In the genomic region with DNA sequence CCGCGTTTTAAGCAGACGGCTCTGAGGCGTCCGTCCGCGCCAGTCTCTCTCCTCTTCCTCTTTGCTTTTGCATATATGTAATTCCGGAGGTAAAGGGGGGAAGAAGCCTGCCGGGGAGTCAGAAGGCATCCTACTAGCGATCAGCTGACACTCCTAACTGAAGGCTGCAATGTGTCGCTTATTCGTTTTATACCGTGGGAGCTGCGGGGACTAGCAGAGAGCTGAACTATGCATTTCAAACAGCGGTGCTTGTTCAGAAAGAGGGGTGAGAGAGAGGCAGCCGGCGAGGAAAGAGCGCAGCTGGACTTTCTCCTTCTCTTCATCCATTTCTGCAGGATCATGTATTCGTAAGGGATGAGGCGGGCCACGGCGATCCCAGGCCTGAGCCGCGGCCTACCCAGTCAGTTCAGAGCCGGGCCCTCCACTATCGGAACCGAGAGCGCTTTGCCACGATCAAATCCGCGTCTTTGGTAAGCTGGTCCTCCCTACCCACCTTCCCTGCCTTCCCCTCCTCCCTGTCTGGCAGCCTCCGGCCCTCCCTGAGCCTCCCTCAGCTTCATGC, we compare ENCODE assay signal across 8 mouse cellular contexts. TPM values are rescaled to one million over a fixed set of nuclear protein-coding genes. Genes with fewer than 3 reads are reported as not detected.
DNase-seq lines count a peak whose midpoint lies in the region; ATAC-seq and TF ChIP-seq lines count a peak whose summit lies in the region.

No protein-coding gene starts in this region.

- WGBS in spleen, adult 2 months, result 86% methylated on average over 32 of the region's 32 CpGs
- 1% methylated on average over 32 of the region's 32 CpGs for WGBS in embryonic facial prominence, embryonic 11.5 days

- peak overlapping the region; percentile 24; the same call in 1 of the 2 replicates for H3K4me3 ChIP-seq in spleen, adult 2 months (ENCODE audit: extremely low read depth, insufficient read depth, insufficient read length)
- H3K4me3 ChIP-seq in embryonic facial prominence, embryonic 11.5 days (ENCODE audit: low read depth, low read length), result peak overlapping the region; percentile 29
- H3K4me3 ChIP-seq in left cerebral cortex, adult 2 months, result peak overlapping the region; percentile 62
- H3K4me3 ChIP-seq in myocyte, result peak overlapping the region; percentile 43

- H3K9ac ChIP-seq in embryonic facial prominence, embryonic 11.5 days (replicated peaks; ENCODE audit: low read length), result peak overlapping the region; percentile 46; the same call in 1 of the 2 replicates

- peaks cover 15% of the 10 kb centered on the region for H3K36me3 ChIP-seq in spleen, adult 2 months (ENCODE audit: control insufficient read depth, insufficient read depth, low read length)
- H3K36me3 ChIP-seq in embryonic facial prominence, embryonic 11.5 days (replicated peaks; ENCODE audit: control insufficient read depth, insufficient read depth, low read depth, low read length), result no peaks in the 10 kb centered on the region
- peaks cover 3% of the 10 kb centered on the region for H3K36me3 ChIP-seq in myocyte (ENCODE audit: control insufficient read depth, insufficient read depth)

- H3K4me1 ChIP-seq in spleen, adult 2 months (ENCODE audit: control insufficient read depth, insufficient read depth, insufficient read length), result no peaks in the 10 kb centered on the region
- H3K4me1 ChIP-seq in embryonic facial prominence, embryonic 11.5 days (ENCODE audit: control insufficient read depth, insufficient read depth, low read length), result no peaks in the 10 kb centered on the region

- no peak overlapping the region for H3K27ac ChIP-seq in spleen, adult 2 months (ENCODE audit: insufficient read depth, low read length)
- no peak overlapping the region for H3K27ac ChIP-seq in embryonic facial prominence, embryonic 11.5 days (replicated peaks; ENCODE audit: low read depth, low read length)
- peak overlapping the region; percentile 98 for H3K27ac ChIP-seq in left cerebral cortex, adult 2 months

- peak overlapping the region; percentile 58 for H3K4me2 ChIP-seq in embryonic facial prominence, embryonic 11.5 days (ENCODE audit: low read depth, low read length)
- H3K4me2 ChIP-seq in myocyte (ENCODE audit: low read depth), result peak overlapping the region; percentile 79

- H3K9me3 ChIP-seq in embryonic facial prominence, embryonic 11.5 days (replicated peaks; ENCODE audit: control insufficient read depth, low read length), result no peaks in the 10 kb centered on the region

- ATAC-seq in embryonic facial prominence, embryonic 11.5 days (replicated peaks; ENCODE audit: insufficient number of reproducible peaks, low FRiP score, low TSS enrichment, low read depth), result no peak

- H3ac ChIP-seq in myocyte (ENCODE audit: control insufficient read depth, insufficient read length), result peak overlapping the region; percentile 36

- no peak for DNase-seq in spleen, adult 2 months (ENCODE audit: low read depth in 1 of 2, low spot score in 2 of 2)
- no peak for DNase-seq in spleen, postnatal 14 days (ENCODE audit: low spot score in 2 of 2)
- DNase-seq in embryonic facial prominence, embryonic 11.5 days (ENCODE audit: low spot score), result peak; percentile 33
- DNase-seq in heart, postnatal 10 days, result peak; percentile 24 to 26
- DNase-seq in left cerebral cortex, adult 2 months (ENCODE audit: extremely low spot score in 1 of 2, low spot score in 2 of 2), result peak; percentile 51 to 65
- DNase-seq in spleen, postnatal 4 days (ENCODE audit: low spot score in 2 of 2), result no peak
- no peak for DNase-seq in thymus, postnatal 4 days

- TF ChIP-seq POLR2A in spleen, adult 2 months (IDR thresholded peaks at IDR 0.05; ENCODE audit: low read depth, low read length), result no peak
- no peak for TF ChIP-seq POLR2A in myocyte (IDR thresholded peaks at IDR 0.05; ENCODE audit: insufficient read length, low read depth)

- TF ChIP-seq CTCF in spleen, adult 2 months (IDR thresholded peaks at IDR 0.05; ENCODE audit: extremely low read depth, insufficient read depth, insufficient read length, insufficient replicate concordance), result no peak
- TF ChIP-seq CTCF in left cerebral cortex, adult 2 months (IDR thresholded peaks at IDR 0.05), result no peak

- intact Hi-C loops in heart, postnatal 10 days (cut with DNase I), result no loop called here
- intact Hi-C loops in left cerebral cortex, adult 2 months (cut with DNase I), result loop anchor here (1.0 to 5.0 kb wide), 3 partner anchors 46 to 121 kb away; a partner anchor contains a TSS

- no peaks in the 10 kb centered on the region for H3K79me2 ChIP-seq in myocyte (ENCODE audit: control insufficient read depth, insufficient read depth)

- H3K27me3 ChIP-seq in spleen, adult 2 months (ENCODE audit: control insufficient read depth, insufficient read depth, low read length), result no peaks in the 10 kb centered on the region
- H3K27me3 ChIP-seq in embryonic facial prominence, embryonic 11.5 days (ENCODE audit: control insufficient read depth, insufficient read depth, low read length), result no peaks in the 10 kb centered on the region
- H3K27me3 ChIP-seq in myocyte (ENCODE audit: control insufficient read depth, insufficient read depth, insufficient read length), result no peaks in the 10 kb centered on the region

TF ChIP-seq in myocyte, 11 proteins besides CTCF, POLR2A, EP300 and RAD21:
- TF ChIP-seq TCF3 (IDR thresholded peaks at IDR 0.05; ENCODE audit: insufficient read length, low read depth), result no peak
- no peak for TF ChIP-seq MAX (IDR thresholded peaks at IDR 0.05; ENCODE audit: low read depth)
- no peak for TF ChIP-seq USF1 (IDR thresholded peaks at IDR 0.05; ENCODE audit: low read depth)
- no peak for TF ChIP-seq REST (IDR thresholded peaks at IDR 0.05; ENCODE audit: insufficient read depth, insufficient read length)
- TF ChIP-seq E2F4 (IDR thresholded peaks at IDR 0.05; ENCODE audit: insufficient read depth), result no peak
- TF ChIP-seq SRF (IDR thresholded peaks at IDR 0.05; ENCODE audit: control insufficient read depth, insufficient read length, low read depth), result no peak
- TF ChIP-seq MYOD1 (IDR thresholded peaks at IDR 0.05; ENCODE audit: control insufficient read depth in 1 of 3, insufficient read length in 2 of 3, low read depth in 2 of 3), result no peak
- no peak for TF ChIP-seq TCF12 (IDR thresholded peaks at IDR 0.05; ENCODE audit: insufficient read depth, poor library complexity, severe bottlenecking)
- no peak for TF ChIP-seq CEBPB (IDR thresholded peaks at IDR 0.05; ENCODE audit: insufficient read depth, poor library complexity, severe bottlenecking)
- no peak for TF ChIP-seq MYOG (IDR thresholded peaks at IDR 0.05; ENCODE audit: control insufficient read depth in 1 of 3, insufficient read depth in 1 of 3, insufficient read length in 2 of 3, low read depth in 2 of 3)
- no peak for TF ChIP-seq POLR2AphosphoS2 (IDR thresholded peaks at IDR 0.05; ENCODE audit: insufficient read length, low read depth)
TF ChIP-seq in myocyte: peak in this region for 0.

RNA-seq across cellular contexts. Expression of a gene that starts 46.6 kb away (rescaled TPM):
- 191 and 308 TPM in 2 replicates for polyA plus RNA-seq in spleen, adult 2 months (2012; rRNA removed)
- 861 and 931 TPM in 2 replicates for polyA plus RNA-seq in embryonic facial prominence, embryonic 11.5 days (2014; fragmentation: Nextera tagmentation; extraction: Ambion mirVana)
- 100 to 1,000 TPM; 430 to 431 TPM for total RNA-seq in heart, postnatal 10 days (2021)
- 100 to 1,000 TPM; 647 to 672 TPM for total RNA-seq in left cerebral cortex, adult 2 months (2021)
- polyA plus RNA-seq in myocyte (2012; fragmentation: generic; extraction: Trizol), result 713 TPM

Comparison
In these comparisons a context has a peak if more than half of its experiments do, and no peak if none do; other contexts are left out.
1. DNase-seq: peak in embryonic facial prominence, embryonic 11.5 days (single experiment), heart, postnatal 10 days (2 of 2) and left cerebral cortex, adult 2 months (2 of 2); none in spleen, adult 2 months (0 of 2), spleen, postnatal 14 days (0 of 2), spleen, postnatal 4 days (0 of 2) and thymus, postnatal 4 days (single experiment).
2. Peak in every context shown above with its lines, with median percentiles within 50 percentile points of each other: H3K4me3 ChIP-seq.